Mouse (Mus musculus) hindbrain, embryonic 14.5 days (tissue): ENCODE data around the gene Prkce. TPM values are rescaled to one million over a fixed set of nuclear protein-coding genes. Genes with fewer than 3 reads are reported as not detected.

Source experiments
- ATAC-seq: fragments of 200-750 bp; cut with Nextera tagmentation; 2 replicates; pipeline ENCODE4 v1.8.0; 2017; ENCODE audit warnings: moderate number of reproducible peaks, mild to moderate bottlenecking, moderate TSS enrichment, moderate library complexity; ENCODE audit not compliant: low FRiP score
- DNase-seq: peaks from one replicate; pipeline ENCODE4 v3.0.0-alpha.2; 2015; ENCODE audit warnings: low spot score
- H3K27ac ChIP-seq: fragments of 300-500 bp; sonication (generic); 2 replicates; pipeline ENCODE4 v1.5.1; 2014; ENCODE audit warnings: mild to moderate bottlenecking, moderate library complexity
- H3K27me3 ChIP-seq: fragments of 300-500 bp; sonication (generic); 2 replicates; pipeline ENCODE4 v1.6.1; 2014; ENCODE audit warnings: mild to moderate bottlenecking, low read length, mixed read lengths; ENCODE audit not compliant: control insufficient read depth, insufficient read depth
- H3K36me3 ChIP-seq: fragments of 300-500 bp; sonication (generic); replicated peaks from 2 replicates; pipeline ENCODE4 v1.6.1; 2014; ENCODE audit not compliant: control insufficient read depth, insufficient read depth
- H3K4me1 ChIP-seq: fragments of 300-500 bp; sonication (generic); replicated peaks from 2 replicates; pipeline ENCODE4 v1.6.1; 2014; ENCODE audit warnings: antibody characterized with exemption, low read length, mixed read lengths; ENCODE audit not compliant: control insufficient read depth, insufficient read depth
- H3K4me2 ChIP-seq: fragments of 300-500 bp; sonication (generic); replicated peaks from 2 replicates; pipeline ENCODE4 v1.6.1; 2014; ENCODE audit warnings: mild to moderate bottlenecking, moderate library complexity
- H3K4me3 ChIP-seq: fragments of 300-500 bp; sonication (generic); replicated peaks from 2 replicates; pipeline ENCODE4 v1.5.1; 2014; ENCODE audit warnings: mild to moderate bottlenecking, low read length
- H3K9ac ChIP-seq: fragments of 300-500 bp; sonication (generic); 2 replicates; pipeline ENCODE4 v1.6.1; 2014
- H3K9me3 ChIP-seq: fragments of 300-500 bp; sonication (generic); 2 replicates; pipeline ENCODE4 v1.6.1; 2016; ENCODE audit warnings: low read length; ENCODE audit not compliant: control insufficient read depth
- WGBS: fragments of 180-500 bp; shearing (Covaris S2); extraction: QIAGEN DNeasy Blood & Tissue Kit; methylation state at CpG from one replicate; pipeline ENCODE4 v1.1.7; 2014; 5-methylcytosine and 5-hydroxymethylcytosine counted together
- polyA plus RNA-seq: library from polyadenylated mRNA; unstranded; fragments of >200 nt; fragmentation: Nextera tagmentation; extraction: Ambion mirVana; gene quantifications from 2 replicates; pipeline ENCODE4 v1.2.1, GENCODE M21; 2014

The Prkce gene
- polyA plus RNA-seq, 1 experiment from 2014 or later: 38.7 TPM

- DNase-seq: no peak
- no peak overlapping the region for H3K4me2 ChIP-seq
- 95% methylated on average over 7 of the region's 7 CpGs for WGBS
Observed at GRCm38 (mm10) chr17:86441098-86441497, 273.5 kb downstream of the Prkce start.

GRCm38 (mm10) chr17:86443886-86444285, 276.3 kb downstream of the Prkce start:
- peaks cover 7% of the 10 kb centered on the region for H3K4me1 ChIP-seq
- no peak for ATAC-seq

More at GRCm38 (mm10) chr17:86441098-86441497, 273.5 kb downstream of the Prkce start:
- Histone ChIP-seq H3K4me1 (peaks cover 7% of the 10 kb centered on the region), H3K9ac (no peak overlapping the region), H3K27me3 (no peaks in the 10 kb centered on the region), H3K27ac (no peak overlapping the region), H3K36me3 (no peaks in the 10 kb centered on the region), H3K9me3 (no peaks in the 10 kb centered on the region), H3K4me3 (no peak overlapping the region)
- ATAC-seq: no peak

GRCm38 (mm10) chr17:86444578-86445419, 277.2 kb downstream of the Prkce start:
- H3K9me3 ChIP-seq: peaks cover 9% of the 10 kb centered on the region; the same call in 1 of the 2 replicates
- H3K9ac ChIP-seq: no peak overlapping the region
- WGBS: 37% methylated on average over 15 of the region's 15 CpGs
- no peaks in the 10 kb centered on the region for H3K36me3 ChIP-seq
- DNase-seq (peak; percentile 96), ATAC-seq (peak; percentile 85; the same call in 1 of the 2 replicates)
- H3K4me1 ChIP-seq: peaks cover 7% of the 10 kb centered on the region
- H3K27me3 ChIP-seq: no peaks in the 10 kb centered on the region
- no peak overlapping the region for H3K4me3 ChIP-seq
- H3K4me2 ChIP-seq: peak overlapping the region; percentile 25
- H3K27ac ChIP-seq: 0 out of 2 replicates have a peak overlapping the region, but pooled peaks have one; percentile 14

More at GRCm38 (mm10) chr17:86443886-86444285, 276.3 kb downstream of the Prkce start:
- no peak overlapping the region for H3K4me3 ChIP-seq
- H3K27me3 ChIP-seq: no peaks in the 10 kb centered on the region
- H3K9ac ChIP-seq: no peak overlapping the region
- no peak overlapping the region for H3K27ac ChIP-seq
- H3K4me2 ChIP-seq: no peak overlapping the region
- no peaks in the 10 kb centered on the region for H3K36me3 ChIP-seq
- WGBS: 80% methylated on average over 7 of the region's 7 CpGs
- peaks cover 9% of the 10 kb centered on the region; the same call in 1 of the 2 replicates for H3K9me3 ChIP-seq
- no peak for DNase-seq

GRCm38 (mm10) chr17:86445420-86445720, 277.8 kb downstream of the Prkce start:
- Histone ChIP-seq H3K9me3 (peaks cover 9% of the 10 kb centered on the region; the same call in 1 of the 2 replicates), H3K4me3 (no peak overlapping the region), H3K9ac (no peak overlapping the region), H3K27ac (no peak overlapping the region), H3K27me3 (no peaks in the 10 kb centered on the region), H3K4me2 (no peak overlapping the region; the same call in 1 of the 2 replicates), H3K4me1 (peaks cover 7% of the 10 kb centered on the region), H3K36me3 (no peaks in the 10 kb centered on the region)
- WGBS: 94% methylated on average over 3 of the region's 3 CpGs
- no peak for ATAC-seq
- DNase-seq: no peak

GRCm38 (mm10) chr17:86445900-86446299, 278.3 kb downstream of the Prkce start:
- no peaks in the 10 kb centered on the region for H3K36me3 ChIP-seq
- no peak overlapping the region for H3K9ac ChIP-seq
- H3K4me3 ChIP-seq: no peak overlapping the region
- 95% methylated on average over 5 of the region's 5 CpGs for WGBS
- ATAC-seq: no peak
- H3K27me3 ChIP-seq: no peaks in the 10 kb centered on the region
- peaks cover 7% of the 10 kb centered on the region for H3K4me1 ChIP-seq
- DNase-seq: no peak
- peaks cover 9% of the 10 kb centered on the region; the same call in 1 of the 2 replicates for H3K9me3 ChIP-seq
- no peak overlapping the region for H3K27ac ChIP-seq
- no peak overlapping the region for H3K4me2 ChIP-seq

GRCm38 (mm10) chr17:86447101-86447598, 279.6 kb downstream of the Prkce start:
- no peaks in the 10 kb centered on the region for H3K36me3 ChIP-seq
- no peaks in the 10 kb centered on the region for H3K27me3 ChIP-seq
- WGBS: 83% methylated on average over 4 of the region's 4 CpGs
- no peak overlapping the region for H3K27ac ChIP-seq
- no peak overlapping the region for H3K4me3 ChIP-seq
- peaks cover 7% of the 10 kb centered on the region for H3K4me1 ChIP-seq
- no peak overlapping the region for H3K9ac ChIP-seq
- no peak overlapping the region for H3K4me2 ChIP-seq
- DNase-seq: no peak
- H3K9me3 ChIP-seq: peaks cover 9% of the 10 kb centered on the region; the same call in 1 of the 2 replicates
- ATAC-seq: no peak

- no peak for ATAC-seq
- no peak for DNase-seq
- Histone ChIP-seq H3K27me3 (no peaks in the 10 kb centered on the region), H3K36me3 (no peaks in the 10 kb centered on the region), H3K4me1 (no peaks in the 10 kb centered on the region), H3K27ac (no peak overlapping the region), H3K9ac (no peak overlapping the region), H3K4me3 (no peak overlapping the region), H3K4me2 (no peak overlapping the region), H3K9me3 (peaks cover 7% of the 10 kb centered on the region; the same call in 1 of the 2 replicates)
- 92% methylated on average over 4 of the region's 4 CpGs for WGBS
Observed at GRCm38 (mm10) chr17:86452934-86453333, 285.3 kb downstream of the Prkce start.

GRCm38 (mm10) chr17:86453673-86454350, 286.2 kb downstream of the Prkce start:
- ATAC-seq (no peak), DNase-seq (no peak)
- H3K27me3 ChIP-seq: no peaks in the 10 kb centered on the region
- no peak overlapping the region for H3K4me3 ChIP-seq
- H3K4me1 ChIP-seq: no peaks in the 10 kb centered on the region
- H3K9me3 ChIP-seq: no peaks in the 10 kb centered on the region
- WGBS: 92% methylated on average over 14 of the region's 14 CpGs
- no peak overlapping the region for H3K4me2 ChIP-seq
- H3K9ac ChIP-seq: no peak overlapping the region
- no peaks in the 10 kb centered on the region for H3K36me3 ChIP-seq
- H3K27ac ChIP-seq: no peak overlapping the region

- no peak overlapping the region for H3K27ac ChIP-seq
Observed at GRCm38 (mm10) chr17:86454351-86454706, 286.7 kb downstream of the Prkce start.

More at GRCm38 (mm10) chr17:86454351-86454706, 286.7 kb downstream of the Prkce start:
- Histone ChIP-seq H3K27me3 (no peaks in the 10 kb centered on the region), H3K4me2 (no peak overlapping the region), H3K36me3 (no peaks in the 10 kb centered on the region), H3K4me3 (no peak overlapping the region), H3K4me1 (no peaks in the 10 kb centered on the region), H3K9ac (no peak overlapping the region), H3K9me3 (no peaks in the 10 kb centered on the region)
- ATAC-seq (no peak), DNase-seq (no peak)
- 84% methylated on average over 3 of the region's 3 CpGs for WGBS
